Mouse (Mus musculus): ENCODE data around the gene Ltb.

- no peak for TF ChIP-seq CTCF (IDR thresholded peaks at IDR 0.05; ENCODE audit: low read depth)
- no peak for TF ChIP-seq EP300 (IDR thresholded peaks at IDR 0.05; ENCODE audit: low read depth)
These were observed 30.7 kb upstream of the Ltb start for GRCm38 (mm10) chr17:35163326-35164081.

Data from heart, postnatal 0 days (tissue).